Mouse (Mus musculus): ENCODE results near the gene Ncbp3. TPM values are rescaled to one million over a fixed set of nuclear protein-coding genes. Genes with fewer than 3 reads are reported as not detected.
A peak's percentile ranks its signal among the peaks of the same experiment; 100 is the strongest.

Ncbp3 gene
- polyA plus RNA-seq, 1 experiment = 6.5 TPM

GRCm38 (mm10) chr11:73134222-73134621 lies 86.6 kb downstream of the Ncbp3 start:
- H3K36me3 ChIP-seq (ENCODE audit: control insufficient read depth, insufficient read depth, low read length) = no peaks in the 10 kb centered on the region
- WGBS = 91% methylated on average over 5 of the region's 5 CpGs
- no peak overlapping the region for H3K4me3 ChIP-seq (ENCODE audit: control insufficient read depth, insufficient read depth, low read length)
- no peak overlapping the region for H3K27ac ChIP-seq (ENCODE audit: control insufficient read depth, insufficient read depth, low read length)
- TF ChIP-seq POLR2A (IDR thresholded peaks at IDR 0.05; ENCODE audit: control insufficient read depth, extremely low read depth, insufficient read depth, low read length, poor library complexity) (no peak), CTCF (IDR thresholded peaks at IDR 0.05; ENCODE audit: borderline replicate concordance, control insufficient read depth, extremely low read depth, insufficient read depth, low read length, poor library complexity) (no peak)
- DNase-seq = no peak
- H3K27me3 ChIP-seq (ENCODE audit: control insufficient read depth, insufficient read depth, low read length) = no peaks in the 10 kb centered on the region
- peaks cover 18% of the 10 kb centered on the region for H3K4me1 ChIP-seq (replicated peaks; ENCODE audit: control insufficient read depth, insufficient read depth, low read length)

GRCm38 (mm10) chr11:73136587-73136986 lies 89.0 kb downstream of the Ncbp3 start:
- 24% methylated on average over 6 of the region's 6 CpGs for WGBS
- Histone ChIP-seq H3K4me1 (replicated peaks; ENCODE audit: control insufficient read depth, insufficient read depth, low read length) (peaks cover 18% of the 10 kb centered on the region), H3K27ac (ENCODE audit: control insufficient read depth, insufficient read depth, low read length) (no peak overlapping the region), H3K4me3 (ENCODE audit: control insufficient read depth, insufficient read depth, low read length) (peak overlapping the region; percentile 17; the same call in 1 of the 2 replicates), H3K27me3 (ENCODE audit: control insufficient read depth, insufficient read depth, low read length) (no peaks in the 10 kb centered on the region), H3K36me3 (ENCODE audit: control insufficient read depth, insufficient read depth, low read length) (no peaks in the 10 kb centered on the region)
- TF ChIP-seq CTCF (IDR thresholded peaks at IDR 0.05; ENCODE audit: borderline replicate concordance, control insufficient read depth, extremely low read depth, insufficient read depth, low read length, poor library complexity) (no peak), POLR2A (IDR thresholded peaks at IDR 0.05; ENCODE audit: control insufficient read depth, extremely low read depth, insufficient read depth, low read length, poor library complexity) (no peak)
- DNase-seq = no peak

- no peaks in the 10 kb centered on the region for H3K36me3 ChIP-seq (ENCODE audit: control insufficient read depth, insufficient read depth, low read length)
- 2% methylated on average over 11 of the region's 11 CpGs for WGBS
- peaks cover 18% of the 10 kb centered on the region for H3K4me1 ChIP-seq (replicated peaks; ENCODE audit: control insufficient read depth, insufficient read depth, low read length)
- no peak overlapping the region for H3K27ac ChIP-seq (ENCODE audit: control insufficient read depth, insufficient read depth, low read length)
- H3K27me3 ChIP-seq (ENCODE audit: control insufficient read depth, insufficient read depth, low read length) = no peaks in the 10 kb centered on the region
- TF ChIP-seq POLR2A (IDR thresholded peaks at IDR 0.05; ENCODE audit: control insufficient read depth, extremely low read depth, insufficient read depth, low read length, poor library complexity) = no peak; the same call in 1 of the 2 replicates
- TF ChIP-seq CTCF (IDR thresholded peaks at IDR 0.05; ENCODE audit: borderline replicate concordance, control insufficient read depth, extremely low read depth, insufficient read depth, low read length, poor library complexity) = no peak
- DNase-seq = peak; percentile 20
- peak overlapping the region; percentile 77 for H3K4me3 ChIP-seq (ENCODE audit: control insufficient read depth, insufficient read depth, low read length)
Measured at GRCm38 (mm10) chr11:73137116-73137515, 89.5 kb downstream of the Ncbp3 start.

DNA sequence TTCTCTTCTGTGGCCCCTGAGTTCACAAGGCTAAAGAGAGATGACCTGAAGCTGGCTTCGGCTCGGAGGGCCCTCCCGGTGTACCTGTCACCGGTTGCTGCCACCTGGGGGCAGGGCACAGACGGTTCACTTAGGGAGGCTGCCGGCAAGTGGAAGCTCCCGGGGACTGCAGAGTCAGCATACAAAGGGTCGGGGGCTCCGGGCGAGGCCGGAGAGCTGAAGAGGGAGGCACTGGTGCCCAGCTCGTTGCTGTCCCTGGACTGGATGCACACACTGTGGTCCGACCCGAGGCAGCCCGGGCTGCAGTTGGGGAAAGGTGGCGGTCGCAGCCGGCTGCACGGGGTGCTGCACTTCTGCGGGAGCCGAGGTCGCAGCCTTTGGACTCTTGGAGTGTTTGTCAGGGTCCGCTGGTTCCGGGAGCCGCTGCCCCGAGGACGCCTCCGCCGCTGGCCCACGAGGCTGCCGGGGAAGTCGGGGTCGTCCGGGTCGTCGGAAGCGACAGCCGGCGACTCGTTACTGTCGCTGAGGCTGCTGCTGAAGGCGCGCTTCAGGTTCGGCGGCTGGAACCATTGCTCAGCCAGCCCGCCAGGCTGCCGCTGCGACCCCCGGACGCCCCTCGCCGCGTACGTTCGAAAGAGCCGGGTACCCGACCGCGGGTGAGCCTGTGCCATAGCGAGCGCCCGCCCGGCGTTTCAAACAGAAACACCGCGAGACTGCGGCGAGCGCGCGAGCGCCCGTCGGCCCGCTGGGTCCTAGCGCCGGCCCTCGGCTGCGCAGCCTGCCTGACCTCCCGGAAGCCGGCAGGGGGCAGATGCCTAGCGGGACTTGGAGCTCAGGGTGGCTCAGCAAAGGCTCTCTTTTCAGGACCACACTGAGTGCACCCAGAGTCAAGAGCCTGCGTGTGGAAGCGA lies 90.3 kb downstream of the Ncbp3 start, which contains the start of gene Haspin:
Haspin (minus strand) TSS at position 704 of the 911 bp plus-strand sequence.
- Histone ChIP-seq H3K27me3 (ENCODE audit: control insufficient read depth, insufficient read depth, low read length) (no peaks in the 10 kb centered on the region), H3K4me1 (replicated peaks; ENCODE audit: control insufficient read depth, insufficient read depth, low read length) (peaks cover 18% of the 10 kb centered on the region), H3K27ac (ENCODE audit: control insufficient read depth, insufficient read depth, low read length) (no peak within 1 kb of the TSS), H3K36me3 (ENCODE audit: control insufficient read depth, insufficient read depth, low read length) (no peaks in the 10 kb centered on the region), H3K4me3 (ENCODE audit: control insufficient read depth, insufficient read depth, low read length) (peak within 1 kb of the TSS; percentile 77)
- peak; percentile 94 for DNase-seq
- under 1% methylated on average over 84 of the region's 84 CpGs for WGBS
- TF ChIP-seq CTCF (IDR thresholded peaks at IDR 0.05; ENCODE audit: borderline replicate concordance, control insufficient read depth, extremely low read depth, insufficient read depth, low read length, poor library complexity) (peak; percentile 99), POLR2A (IDR thresholded peaks at IDR 0.05; ENCODE audit: control insufficient read depth, extremely low read depth, insufficient read depth, low read length, poor library complexity) (peak; percentile 44; the same call in 1 of the 2 replicates)

Other genes starting within 250 kb of the Ncbp3 start
- 478 and 539 TPM in 2 replicates for gene Atp2a3, start 86.6 kb upstream of the Ncbp3 start, polyA plus RNA-seq (2012; rRNA removed)
- gene P2rx1, start 48.7 kb upstream of the Ncbp3 start, polyA plus RNA-seq (2012; rRNA removed) = 82.6 and 103 TPM in 2 replicates
- gene Camkk1, start 28.8 kb upstream of the Ncbp3 start, polyA plus RNA-seq (2012; rRNA removed) = 35.4 and 40.0 TPM in 2 replicates
- 24.1 and 24.6 TPM in 2 replicates for gene Itgae, start 42.8 kb downstream of the Ncbp3 start, polyA plus RNA-seq (2012; rRNA removed)
- gene Haspin, start 90.5 kb downstream of the Ncbp3 start, polyA plus RNA-seq (2012; rRNA removed) = 8.6 and 14.0 TPM in 2 replicates
- 1.9 and 2.0 TPM in 2 replicates for gene P2rx5, start 112.6 kb downstream of the Ncbp3 start, polyA plus RNA-seq (2012; rRNA removed)
- 58.6 and 64.9 TPM in 2 replicates for gene Emc6, start 129.3 kb downstream of the Ncbp3 start, polyA plus RNA-seq (2012; rRNA removed)
- 63.1 and 72.0 TPM in 2 replicates for gene Tax1bp3, start 129.3 kb downstream of the Ncbp3 start, polyA plus RNA-seq (2012; rRNA removed)
- 20.1 and 20.6 TPM in 2 replicates for gene Ctns, start 151.3 kb downstream of the Ncbp3 start, polyA plus RNA-seq (2012; rRNA removed)
- 3.7 and 4.0 TPM in 2 replicates for gene Shpk, start 151.7 kb downstream of the Ncbp3 start, polyA plus RNA-seq (2012; rRNA removed)
- 0.16 and 0.55 TPM in 2 replicates for gene Trpv1, start 186.5 kb downstream of the Ncbp3 start, polyA plus RNA-seq (2012; rRNA removed)
- 0.15 and 0.19 TPM in 2 replicates for gene Trpv3, start 219.6 kb downstream of the Ncbp3 start, polyA plus RNA-seq (2012; rRNA removed)

Measured in thymus, adult 2 months (tissue).